Mouse (Mus musculus) right cerebral cortex, postnatal 4 days (tissue): ENCODE data around the gene Fmnl3.
A peak's percentile ranks its signal among the peaks of the same experiment; 100 is the strongest.

Experiments used
- DNase-seq: peaks from one replicate; pipeline ENCODE4 v3.0.0-alpha.2; 2022

Fmnl3 gene

GRCm38 (mm10) chr15:99316314-99317266 is 53.7 kb downstream of the Fmnl3 start:
- peak; percentile 84 for DNase-seq

GRCm38 (mm10) chr15:99314891-99315290 is 55.4 kb downstream of the Fmnl3 start:
- no peak for DNase-seq

GRCm38 (mm10) chr15:99310617-99311016 is 59.7 kb downstream of the Fmnl3 start:
- no peak for DNase-seq

- no peak for DNase-seq
Measured at GRCm38 (mm10) chr15:99309549-99309948, 60.7 kb downstream of the Fmnl3 start.

GRCm38 (mm10) chr15:99307476-99307875 is 62.8 kb downstream of the Fmnl3 start:
- no peak for DNase-seq

GRCm38 (mm10) chr15:99296213-99296612 is 74.1 kb downstream of the Fmnl3 start:
- DNase-seq = no peak

- DNase-seq = peak; percentile 55
Measured at GRCm38 (mm10) chr15:99295484-99295981, 74.7 kb downstream of the Fmnl3 start, which contains the start of gene Fam186b. Fam186b (minus strand) TSS chr15:99295888.

GRCm38 (mm10) chr15:99294813-99295374 is 75.4 kb downstream of the Fmnl3 start, which contains the start of gene Prpf40b:
Prpf40b (plus strand) TSS chr15:99295087.
- peak; percentile 94 for DNase-seq

- no peak for DNase-seq
Measured at GRCm38 (mm10) chr15:99294287-99294686, 76.0 kb downstream of the Fmnl3 start.

GRCm38 (mm10) chr15:99290586-99290985 is 79.7 kb downstream of the Fmnl3 start:
- DNase-seq = no peak

GRCm38 (mm10) chr15:99285189-99285535 is 85.1 kb downstream of the Fmnl3 start:
- no peak for DNase-seq

- no peak for DNase-seq
Measured at GRCm38 (mm10) chr15:99284527-99285188, 85.6 kb downstream of the Fmnl3 start.

GRCm38 (mm10) chr15:99283456-99283855 is 86.8 kb downstream of the Fmnl3 start:
- DNase-seq = no peak

- no peak for DNase-seq
Measured at GRCm38 (mm10) chr15:99278271-99278670, 92.0 kb downstream of the Fmnl3 start.

GRCm38 (mm10) chr15:99276095-99276494 is 94.2 kb downstream of the Fmnl3 start:
- no peak for DNase-seq
